Mouse (Mus musculus) megakaryocyte, adult 5-6 weeks (primary cell): ENCODE measurements around the gene Ikzf3. TPM values are rescaled to one million over a fixed set of nuclear protein-coding genes. Genes with fewer than 3 reads are reported as not detected.
A peak's percentile ranks its signal among the peaks of the same experiment; 100 is the strongest.

Source experiments
- ATAC-seq: 2 replicates; pipeline ENCODE4 v1.8.0; 2016; ENCODE audit warnings: mild to moderate bottlenecking, inconsistent platforms; ENCODE audit not compliant: poor library complexity, severe bottlenecking
- total RNA-seq, 2 experiments: library from RNA; stranded (forward) in 1 of 2; stranded (reverse) in 1 of 2; fragments of 153-499, 151-499 nt in 1 of 2; fragments of 221-1000, 200-1000 nt in 1 of 2; gene quantifications; 2 replicates each; pipeline versions ENCODE4 v1.2.3 to v1.2.4; 2015 to 2017

Ikzf3 gene
- 6.0 and 9.9 TPM in 2 replicates for total RNA-seq (2015)
- total RNA-seq (2017), result 6.6 and 11.0 TPM in 2 replicates

DNA sequence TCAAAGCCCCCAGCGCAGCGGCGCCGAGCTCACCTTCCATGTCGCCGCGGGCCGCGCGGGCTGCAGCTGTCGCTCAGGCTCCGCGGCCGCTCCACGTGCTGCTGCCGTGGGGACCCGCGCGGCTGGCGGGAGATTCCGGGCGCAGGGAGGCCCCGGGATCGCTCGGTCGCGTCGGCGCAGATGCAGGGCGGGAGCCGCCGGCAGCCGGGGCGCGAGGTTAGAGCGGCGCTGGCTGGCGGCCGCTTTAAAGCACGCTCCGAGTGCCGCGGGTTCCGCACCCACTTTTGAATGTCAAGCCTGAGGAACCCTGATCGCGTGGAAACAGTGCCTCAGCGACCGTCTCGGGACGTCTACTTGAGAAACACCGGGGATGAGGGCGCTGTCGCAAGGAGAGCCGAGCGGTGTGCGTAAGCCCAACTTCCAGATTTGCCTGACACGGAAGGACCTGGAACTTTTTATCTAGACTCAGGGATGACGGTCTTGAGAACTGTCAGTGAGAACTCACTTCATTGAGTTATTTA, at the start of gene Ikzf3:
Ikzf3 (minus strand) TSS at position 321 of the 521 bp plus-strand sequence.
- peak; percentile 53 for ATAC-seq

GRCm38 (mm10) chr11:98595473-98595872, 49.6 kb upstream of the Ikzf3 start:
- ATAC-seq, result no peak

- ATAC-seq, result no peak
Measured at GRCm38 (mm10) chr11:98595021-98595420, 49.2 kb upstream of the Ikzf3 start.

- no peak for ATAC-seq
Measured at GRCm38 (mm10) chr11:98590548-98591445, 45.0 kb upstream of the Ikzf3 start.

GRCm38 (mm10) chr11:98589306-98589705, 43.5 kb upstream of the Ikzf3 start:
- ATAC-seq, result no peak

GRCm38 (mm10) chr11:98588833-98589281, 43.0 kb upstream of the Ikzf3 start:
- ATAC-seq, result no peak

DNA sequence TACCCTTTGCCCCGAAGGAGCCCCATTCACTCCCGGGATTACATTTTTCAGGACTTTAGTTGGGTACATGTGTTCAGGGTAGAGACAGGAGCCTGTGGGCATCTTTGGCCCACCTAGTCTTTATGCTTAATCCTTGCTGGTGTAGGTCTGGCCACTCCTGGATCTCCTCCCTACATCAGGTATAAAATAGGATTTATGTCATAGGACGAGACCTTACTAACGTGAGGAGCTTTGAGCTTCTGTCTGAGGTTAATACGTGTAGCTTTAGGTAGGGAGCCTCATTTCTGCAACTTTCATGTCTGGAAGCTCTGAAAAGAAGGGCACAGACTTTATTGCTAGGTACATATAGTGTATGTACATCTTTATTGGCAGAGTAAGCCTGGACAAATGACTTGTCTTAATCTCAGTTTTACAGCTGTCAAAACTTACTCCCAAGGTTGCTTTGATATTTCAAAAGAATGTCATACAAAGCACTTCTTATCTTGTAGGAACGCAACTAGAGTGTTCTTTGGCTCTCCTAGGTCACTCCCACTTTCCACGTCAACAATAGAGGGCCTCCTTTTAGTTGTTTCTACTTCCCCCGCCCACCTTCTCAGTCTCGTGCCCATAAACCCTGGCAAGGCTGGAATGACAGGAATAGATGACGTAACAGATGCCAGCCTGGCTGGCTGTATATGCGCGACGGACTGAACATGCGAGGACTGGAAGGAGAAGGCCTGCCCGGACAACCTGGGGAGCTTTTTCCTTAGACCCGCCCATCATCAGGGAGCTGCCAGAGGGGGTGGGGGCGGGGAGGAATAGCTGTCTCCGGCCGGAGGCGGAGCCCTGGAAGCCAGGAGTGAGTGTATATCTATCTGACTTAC, 42.1 kb upstream of the Ikzf3 start:
- peak; percentile 50 for ATAC-seq

- peak; percentile 95 for ATAC-seq
Measured at GRCm38 (mm10) chr11:98586892-98587563, 41.2 kb upstream of the Ikzf3 start, which contains the start of gene Ormdl3. TSS of gene Ormdl3 (minus strand) at chr11:98587368.

DNA sequence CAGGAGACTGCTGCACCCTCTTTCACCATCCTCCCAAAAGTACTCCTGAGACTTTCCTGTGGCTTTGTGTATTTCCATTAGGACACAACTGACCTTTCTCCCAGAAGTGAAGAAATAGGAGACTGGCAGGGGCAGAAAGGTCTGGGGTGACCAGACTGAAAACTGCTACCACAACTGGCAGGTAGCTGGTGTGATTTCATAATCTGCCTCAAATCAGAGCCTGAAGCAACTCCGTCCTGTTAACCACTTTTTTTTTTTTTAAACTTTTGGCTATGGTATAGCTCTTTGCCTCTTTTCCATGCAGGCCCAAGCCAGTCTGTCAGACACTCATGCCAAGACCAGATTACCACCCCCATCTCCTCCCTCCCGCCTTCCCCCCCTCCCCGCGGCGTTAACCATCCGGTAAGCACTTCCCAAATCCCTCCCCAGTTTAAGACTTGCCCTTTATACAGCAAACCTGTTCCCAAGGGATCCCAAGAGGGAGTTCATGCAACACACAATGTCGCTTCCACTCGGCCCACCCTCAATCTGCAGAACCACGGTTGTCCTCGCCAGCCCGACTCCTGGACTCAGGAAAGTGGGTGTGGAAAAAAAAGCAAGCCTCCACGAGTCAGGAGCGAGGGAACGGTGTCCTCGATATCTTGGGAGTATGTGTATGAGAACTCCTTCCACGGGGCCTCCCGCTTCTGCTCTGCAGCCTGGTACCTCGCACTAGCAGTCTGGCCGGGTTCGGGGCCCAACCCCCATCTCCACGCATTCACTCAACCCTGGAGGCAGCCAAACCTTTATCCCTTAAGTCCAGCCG, 40.5 kb upstream of the Ikzf3 start:
- ATAC-seq, result no peak

- no peak for ATAC-seq
Measured at GRCm38 (mm10) chr11:98584629-98585177, 38.9 kb upstream of the Ikzf3 start.

DNA sequence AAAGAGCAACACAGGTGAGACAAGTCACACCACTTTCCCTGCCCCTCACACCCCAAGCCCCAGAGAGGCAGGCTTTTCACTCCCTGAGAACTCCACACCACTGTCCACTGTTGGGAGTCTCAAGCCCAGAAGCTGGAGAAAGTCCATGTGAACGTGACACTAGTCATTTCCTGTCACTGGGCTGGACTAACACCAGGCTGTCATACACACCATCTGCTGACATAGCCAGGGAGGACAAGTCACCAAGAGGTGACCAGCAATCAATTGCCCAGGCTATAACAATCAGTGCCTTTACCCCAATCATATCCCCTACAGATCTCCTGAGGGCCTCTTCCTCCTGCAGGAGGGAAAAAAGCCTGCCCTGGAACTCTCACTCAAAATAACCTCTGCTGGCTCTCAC, 38.3 kb upstream of the Ikzf3 start:
- ATAC-seq, result no peak

DNA sequence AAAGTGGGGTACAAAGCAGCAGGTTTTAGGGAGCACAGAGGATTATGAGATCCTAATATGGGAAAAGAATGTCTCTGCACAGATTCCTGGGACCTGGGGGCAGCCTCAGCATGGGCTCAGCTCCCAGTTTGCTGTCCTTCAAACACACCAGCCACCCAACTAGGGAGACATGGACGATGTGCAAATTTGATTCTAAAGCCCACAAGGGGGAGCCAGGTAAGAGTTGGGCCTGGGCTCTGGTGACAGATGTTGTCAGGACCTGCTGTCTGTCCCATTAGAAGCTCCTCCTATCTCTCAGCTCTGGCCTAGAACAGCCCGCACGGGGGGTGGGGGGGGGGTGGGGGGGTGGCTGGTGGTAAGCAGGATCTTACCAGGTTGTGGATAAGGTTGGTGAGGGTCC, 37.7 kb upstream of the Ikzf3 start:
- ATAC-seq, result no peak

- ATAC-seq, result no peak
Measured at GRCm38 (mm10) chr11:98583265-98583552, 37.4 kb upstream of the Ikzf3 start.

- ATAC-seq, result no peak
Measured at GRCm38 (mm10) chr11:98582551-98583264, 36.9 kb upstream of the Ikzf3 start.

DNA sequence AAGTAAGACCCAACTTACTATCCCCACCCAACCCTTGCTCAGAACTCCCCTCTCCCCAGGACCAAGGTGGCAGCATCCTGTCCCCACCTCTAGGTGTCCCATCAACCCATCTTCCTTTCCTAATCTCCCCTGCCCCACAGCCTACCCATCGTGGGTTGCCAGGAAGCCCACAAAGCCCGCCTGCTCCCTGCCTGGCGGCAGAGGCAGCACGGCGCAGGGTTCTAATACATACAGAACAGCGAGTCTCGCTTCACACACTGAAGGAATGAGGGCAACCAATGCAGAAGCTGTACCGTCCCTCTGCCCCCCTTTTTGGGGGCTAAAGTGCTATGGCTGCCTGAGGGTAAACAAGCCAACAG, 36.2 kb upstream of the Ikzf3 start:
- ATAC-seq, result no peak

DNA sequence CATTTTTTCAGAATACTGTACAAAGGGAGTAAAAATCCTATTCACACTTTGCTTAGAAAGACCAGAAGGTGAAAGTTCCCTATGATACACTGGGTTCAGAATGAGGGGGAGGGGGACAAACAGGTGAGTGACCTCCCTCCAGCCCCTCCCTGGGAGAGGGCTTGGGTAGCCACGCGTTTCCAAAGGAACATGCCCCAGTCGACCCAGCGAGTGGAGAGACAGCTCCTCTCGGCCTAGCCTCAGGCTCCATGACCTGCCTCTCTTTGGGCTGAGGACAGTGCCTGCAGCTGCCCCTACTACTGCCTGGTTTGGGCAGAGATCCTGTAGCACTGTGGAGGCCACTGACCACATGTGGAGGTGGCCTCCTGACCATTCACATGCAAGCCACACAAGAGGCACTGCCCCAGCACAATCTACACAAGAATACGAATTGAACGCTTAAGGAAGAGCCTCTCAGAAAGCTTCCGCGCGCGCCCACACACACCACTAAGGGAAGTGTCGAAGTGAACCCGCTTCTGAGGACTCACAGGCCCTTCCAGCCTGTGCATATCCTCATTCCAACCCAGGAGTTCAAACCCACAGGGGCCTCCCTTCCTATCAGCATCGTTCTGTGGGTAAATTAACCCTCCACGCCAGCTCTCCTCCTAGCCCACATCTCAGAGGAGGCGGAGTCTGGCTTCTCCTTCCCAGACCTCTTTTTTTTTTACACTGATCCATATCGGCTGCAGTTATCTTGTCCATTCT, 35.6 kb upstream of the Ikzf3 start:
- peak; percentile 20; the same call in 1 of the 2 replicates for ATAC-seq

DNA sequence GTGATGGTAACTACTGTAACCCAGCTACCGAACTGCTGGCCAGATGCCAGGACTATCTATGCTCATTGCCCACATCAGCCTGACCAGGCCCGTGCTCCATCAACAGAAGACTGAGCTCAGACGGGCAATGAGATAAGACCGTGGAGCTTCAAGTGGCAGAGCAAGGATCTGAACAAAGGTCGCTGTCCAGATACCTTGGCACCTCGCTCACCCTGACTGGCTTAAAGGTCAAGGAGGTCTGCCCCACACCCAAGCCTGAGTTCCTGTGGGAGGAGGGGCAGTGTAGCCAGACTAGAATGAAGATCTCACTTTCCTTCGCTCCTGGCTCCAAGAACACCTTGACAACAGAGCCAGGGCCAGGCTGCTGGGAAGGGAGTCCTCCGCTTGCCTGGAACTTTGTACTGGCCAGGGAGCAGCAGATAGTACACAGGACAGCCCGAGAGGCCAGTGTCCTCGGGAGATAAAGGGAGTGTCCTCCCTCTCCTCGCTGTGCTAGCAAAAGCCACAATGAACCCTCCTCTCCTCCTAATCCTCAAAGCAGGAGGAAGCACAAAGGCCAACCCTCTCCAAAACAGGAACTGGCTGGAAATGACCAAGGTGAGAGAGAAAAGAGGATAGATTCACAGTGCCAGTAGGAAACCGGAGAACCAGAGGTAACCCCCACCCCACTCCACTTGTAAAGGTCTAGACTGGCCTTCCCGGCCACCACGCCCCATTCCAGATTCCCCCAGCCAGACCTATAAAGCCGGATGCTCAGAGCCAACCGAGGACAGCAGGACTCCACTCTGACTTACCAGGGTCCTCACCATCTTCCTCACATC, 34.7 kb upstream of the Ikzf3 start:
- ATAC-seq, result peak; percentile 37

DNA sequence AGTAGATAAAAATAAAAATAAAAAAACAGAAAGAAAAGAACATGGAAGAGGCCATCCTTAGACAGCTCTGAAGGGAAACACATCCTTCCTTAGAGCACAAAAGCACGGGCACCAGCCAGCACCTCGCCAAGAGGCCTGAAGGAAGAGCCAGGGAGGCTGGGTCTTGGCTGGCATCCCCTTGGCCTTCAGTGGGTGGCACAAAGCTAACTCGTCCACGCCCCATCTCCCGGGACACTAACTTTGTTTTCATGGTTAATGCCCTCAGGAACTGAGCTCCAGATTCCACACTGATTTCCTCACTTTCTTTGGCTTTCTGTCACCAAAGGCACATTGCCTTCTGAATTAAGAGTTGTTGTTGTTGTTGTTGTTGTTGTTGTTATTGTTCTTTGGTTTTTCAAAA, 31.9 kb upstream of the Ikzf3 start:
- ATAC-seq, result no peak
